Mouse (Mus musculus): ENCODE data around the gene Glod4.

DNA sequence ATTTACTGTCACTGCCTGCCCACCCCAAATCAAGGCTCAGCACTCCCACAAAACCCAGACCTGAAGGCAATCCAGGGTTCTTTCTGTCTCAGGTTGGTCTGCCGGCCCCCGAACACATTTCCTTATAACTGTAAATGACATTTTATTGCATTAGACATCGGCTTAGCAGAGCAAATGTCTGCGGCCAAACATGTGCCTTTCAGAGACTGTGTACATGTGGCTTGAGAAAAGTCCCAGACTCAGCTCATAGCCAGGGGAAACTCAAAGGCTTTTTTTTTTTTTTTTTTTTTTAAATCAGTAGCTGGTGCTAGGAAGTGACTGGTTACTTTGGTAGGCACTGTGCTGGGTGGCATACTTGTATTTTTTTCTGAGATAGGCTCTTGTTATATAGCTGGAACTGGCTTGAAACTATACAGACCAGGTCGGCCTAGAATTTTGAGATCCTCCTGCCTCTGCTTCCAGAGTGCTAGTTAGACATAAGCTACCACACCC, 27.4 kb downstream of the Glod4 start:
- TF ChIP-seq CTCF (IDR thresholded peaks at IDR 0.05) (no peak), EP300 (IDR thresholded peaks at IDR 0.05) (no peak)
